Mouse (Mus musculus) midbrain, embryonic 16.5 days (tissue): ENCODE measurements around the gene Tbx4. TPM values are rescaled to one million over a fixed set of nuclear protein-coding genes. Genes with fewer than 3 reads are reported as not detected.

Experiments used
- ATAC-seq: fragments of 200-750 bp; cut with Nextera tagmentation; 2 replicates; pipeline ENCODE4 v1.8.0; 2017; ENCODE audit warnings: moderate TSS enrichment
- H3K27ac ChIP-seq: fragments of 300-500 bp; sonication (generic); 2 replicates; pipeline ENCODE4 v1.5.1; 2014; ENCODE audit warnings: mild to moderate bottlenecking, low read length, mixed read lengths
- H3K27me3 ChIP-seq: fragments of 300-500 bp; sonication (generic); 2 replicates; pipeline ENCODE4 v1.6.1; 2014; ENCODE audit warnings: low read depth, low read length, mixed read lengths; ENCODE audit not compliant: control insufficient read depth, insufficient read depth
- H3K36me3 ChIP-seq: fragments of 300-500 bp; sonication (generic); 2 replicates; pipeline ENCODE4 v1.6.1; 2014; ENCODE audit warnings: mild to moderate bottlenecking, low read length, moderate library complexity, mixed read lengths; ENCODE audit not compliant: control insufficient read depth, insufficient read depth
- H3K4me1 ChIP-seq: fragments of 300-500 bp; sonication (generic); 2 replicates; pipeline ENCODE4 v1.6.1; 2014; ENCODE audit warnings: mild to moderate bottlenecking, low read length, mixed read lengths; ENCODE audit not compliant: control insufficient read depth, insufficient read depth
- H3K4me2 ChIP-seq: fragments of 300-500 bp; sonication (generic); 2 replicates; pipeline ENCODE4 v1.6.1; 2014; ENCODE audit warnings: mild to moderate bottlenecking, low read length, mixed read lengths
- H3K4me3 ChIP-seq: fragments of 300-500 bp; sonication (generic); 2 replicates; pipeline ENCODE4 v1.5.1; 2014; ENCODE audit warnings: low read depth, mild to moderate bottlenecking, low read length, moderate library complexity, mixed read lengths
- H3K9ac ChIP-seq: fragments of 300-500 bp; sonication (generic); 2 replicates; pipeline ENCODE4 v1.6.1; 2014; ENCODE audit warnings: low read depth, low read length, mixed read lengths
- H3K9me3 ChIP-seq: fragments of 300-500 bp; sonication (generic); replicated peaks from 2 replicates; pipeline ENCODE4 v1.6.1; 2014; ENCODE audit warnings: mild to moderate bottlenecking, low read length, mixed read lengths; ENCODE audit not compliant: control insufficient read depth, poor library complexity, severe bottlenecking
- WGBS: fragments of 180-500 bp; shearing (Covaris S2); extraction: QIAGEN DNeasy Blood & Tissue Kit; methylation state at CpG from one replicate; pipeline ENCODE4 v1.1.7; 2014; 5-methylcytosine and 5-hydroxymethylcytosine counted together
- polyA plus RNA-seq: library from polyadenylated mRNA; unstranded; fragments of >200 nt; fragmentation: Nextera tagmentation; extraction: Ambion mirVana; gene quantifications from 2 replicates; pipeline ENCODE4 v1.2.1, GENCODE M21; 2015

Gene Tbx4
- polyA plus RNA-seq, 1 experiment from 2014 or later, result 0.43 TPM

GRCm38 (mm10) chr11:85893400-85894135 lies 7.3 kb downstream of the Tbx4 start:
- Histone ChIP-seq H3K27me3 (peaks cover 73% of the 10 kb centered on the region), H3K27ac (no peak overlapping the region), H3K9me3 (no peaks in the 10 kb centered on the region), H3K4me1 (peaks cover 5% of the 10 kb centered on the region), H3K36me3 (no peaks in the 10 kb centered on the region), H3K9ac (no peak overlapping the region), H3K4me2 (no peak overlapping the region), H3K4me3 (no peak overlapping the region)
- 4% methylated on average over 13 of the region's 13 CpGs for WGBS
- ATAC-seq, result no peak

DNA sequence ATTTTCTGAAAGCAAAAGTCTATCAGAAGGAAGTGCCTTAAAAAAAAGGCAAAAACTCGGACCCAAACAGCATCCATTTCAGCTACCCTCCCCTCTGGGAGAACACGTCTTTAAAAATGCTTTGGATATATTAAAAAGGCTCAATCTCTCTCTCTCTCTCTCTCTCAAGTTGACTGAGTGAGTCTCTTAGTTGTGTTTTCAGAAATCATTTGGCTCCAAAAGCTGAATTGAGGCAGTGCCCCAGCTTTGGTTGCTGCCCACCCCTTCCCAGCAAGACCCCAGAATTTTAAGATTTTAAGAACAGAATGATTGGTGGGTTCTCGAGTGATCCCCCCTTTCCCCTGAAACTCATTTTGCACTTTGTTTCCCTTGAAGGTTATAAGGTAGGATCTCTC lies 7.9 kb downstream of the Tbx4 start:
- Histone ChIP-seq H3K4me2 (no peak overlapping the region), H3K36me3 (no peaks in the 10 kb centered on the region), H3K4me3 (no peak overlapping the region), H3K9me3 (no peaks in the 10 kb centered on the region), H3K4me1 (peaks cover 5% of the 10 kb centered on the region), H3K27ac (no peak overlapping the region), H3K9ac (no peak overlapping the region), H3K27me3 (peaks cover 71% of the 10 kb centered on the region)
- ATAC-seq, result no peak
- WGBS, result 9% methylated on average over 3 of the region's 3 CpGs

DNA sequence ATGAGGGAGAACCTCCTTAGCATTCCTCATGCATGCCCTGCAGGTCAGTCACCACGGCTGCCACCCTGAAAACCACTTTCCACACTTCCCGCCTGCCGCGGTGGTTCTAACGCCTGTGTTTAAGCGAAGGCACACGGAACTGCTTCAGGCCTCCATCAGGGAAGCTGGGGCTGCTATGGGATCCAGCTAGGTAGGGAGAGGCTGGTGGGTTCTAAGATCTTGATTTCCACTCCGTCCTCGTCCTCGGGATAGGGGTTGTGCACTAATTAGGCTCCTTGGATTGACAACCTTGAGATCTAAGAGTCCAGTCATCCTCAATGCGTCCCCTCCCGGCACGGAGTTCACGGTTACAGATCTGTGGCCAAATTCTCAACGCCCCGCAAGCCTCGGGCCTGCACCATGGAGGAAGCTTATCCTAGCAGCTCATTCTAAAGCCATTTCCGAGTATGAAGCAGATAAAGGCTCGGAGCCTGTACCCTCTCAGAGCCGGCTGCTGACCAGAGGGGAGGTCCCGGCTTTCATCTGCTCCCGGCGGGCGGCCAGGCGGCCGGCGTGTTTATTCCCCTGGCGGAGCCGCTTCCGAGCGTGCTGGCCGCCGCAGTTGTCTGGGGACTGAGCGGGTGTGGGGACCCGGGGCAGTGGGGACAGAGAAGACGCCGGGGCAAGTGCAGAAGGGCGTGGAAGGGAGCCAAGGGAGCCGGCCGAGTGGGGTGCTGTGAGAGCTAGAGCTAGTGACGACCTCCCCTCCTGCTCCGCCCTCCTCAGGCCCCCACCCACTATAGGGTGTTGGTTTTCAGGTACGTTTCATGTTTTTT lies 8.7 kb downstream of the Tbx4 start:
- no peak overlapping the region for H3K27ac ChIP-seq
- WGBS, result under 1% methylated on average over 43 of the region's 43 CpGs
- no peak overlapping the region for H3K9ac ChIP-seq
- no peak for ATAC-seq
- no peaks in the 10 kb centered on the region for H3K36me3 ChIP-seq
- H3K4me2 ChIP-seq, result peak overlapping the region; percentile 39
- H3K27me3 ChIP-seq, result peaks cover 69% of the 10 kb centered on the region
- H3K4me1 ChIP-seq, result peaks cover 5% of the 10 kb centered on the region
- no peaks in the 10 kb centered on the region for H3K9me3 ChIP-seq
- peak overlapping the region; percentile 7; the same call in 1 of the 2 replicates for H3K4me3 ChIP-seq

GRCm38 (mm10) chr11:85896335-85896985 lies 10.2 kb downstream of the Tbx4 start:
- Histone ChIP-seq H3K36me3 (no peaks in the 10 kb centered on the region), H3K27ac (no peak overlapping the region), H3K4me1 (peaks cover 5% of the 10 kb centered on the region), H3K27me3 (peaks cover 71% of the 10 kb centered on the region), H3K9me3 (no peaks in the 10 kb centered on the region), H3K4me2 (no peak overlapping the region), H3K4me3 (no peak overlapping the region), H3K9ac (no peak overlapping the region)
- no peak for ATAC-seq
- WGBS, result 33% methylated on average over 9 of the region's 13 CpGs

- Histone ChIP-seq H3K27me3 (peaks cover 42% of the 10 kb centered on the region), H3K4me3 (no peak overlapping the region), H3K9me3 (0 out of 2 replicates have a peak, but pooled peaks cover 2% of the 10 kb centered on the region), H3K4me1 (no peaks in the 10 kb centered on the region), H3K27ac (no peak overlapping the region), H3K9ac (no peak overlapping the region), H3K4me2 (no peak overlapping the region), H3K36me3 (no peaks in the 10 kb centered on the region)
- no peak for ATAC-seq
Observed at GRCm38 (mm10) chr11:85900291-85900690, 14.1 kb downstream of the Tbx4 start.

GRCm38 (mm10) chr11:85909514-85909913 lies 23.3 kb downstream of the Tbx4 start:
- ATAC-seq, result no peak
- H3K4me1 ChIP-seq, result no peaks in the 10 kb centered on the region
- no peaks in the 10 kb centered on the region for H3K9me3 ChIP-seq
- no peak overlapping the region for H3K4me2 ChIP-seq
- no peak overlapping the region for H3K27ac ChIP-seq
- H3K27me3 ChIP-seq, result no peaks in the 10 kb centered on the region; the same call in 1 of the 2 replicates
- WGBS, result 62% methylated on average over 4 of the region's 4 CpGs
- no peaks in the 10 kb centered on the region for H3K36me3 ChIP-seq
- no peak overlapping the region for H3K4me3 ChIP-seq
- no peak overlapping the region for H3K9ac ChIP-seq

GRCm38 (mm10) chr11:85910133-85910532 lies 23.9 kb downstream of the Tbx4 start:
- Histone ChIP-seq H3K4me3 (no peak overlapping the region), H3K27ac (no peak overlapping the region), H3K9ac (no peak overlapping the region), H3K27me3 (no peaks in the 10 kb centered on the region; the same call in 1 of the 2 replicates), H3K4me2 (no peak overlapping the region), H3K4me1 (no peaks in the 10 kb centered on the region), H3K36me3 (no peaks in the 10 kb centered on the region), H3K9me3 (no peaks in the 10 kb centered on the region)
- 38% methylated on average over 10 of the region's 10 CpGs for WGBS
- ATAC-seq, result no peak

GRCm38 (mm10) chr11:85913506-85913905 lies 27.3 kb downstream of the Tbx4 start:
- Histone ChIP-seq H3K9me3 (no peaks in the 10 kb centered on the region), H3K4me1 (peaks cover 8% of the 10 kb centered on the region; the same call in 1 of the 2 replicates), H3K4me3 (no peak overlapping the region), H3K27ac (no peak overlapping the region), H3K36me3 (no peaks in the 10 kb centered on the region), H3K27me3 (no peaks in the 10 kb centered on the region; the same call in 1 of the 2 replicates), H3K4me2 (no peak overlapping the region), H3K9ac (no peak overlapping the region)
- WGBS, result 85% methylated on average over 7 of the region's 7 CpGs
- no peak for ATAC-seq
